Comparison of ENCODE assay signal across 19 mouse cellular contexts in genomic region chr7:76551860-76552259, GRCm38 (mm10).
"Had no signal": no experiment of that assay in that cellular context is flagged by ENCODE, and none has a peak within 500 bp of the region (broad histone marks: within the 10 kb centered on the region; RNA-seq: fewer than 3 reads in every experiment).

No protein-coding gene starts in this region.

- H3K36me3 ChIP-seq: liver, embryonic 13.5 days; midbrain, embryonic 12.5 days; midbrain, embryonic 15.5 days; neural tube, embryonic 12.5 days; neural tube, embryonic 15.5 days had no signal

- H3K9me3 ChIP-seq: liver, embryonic 13.5 days; midbrain, embryonic 12.5 days; midbrain, embryonic 15.5 days; neural tube, embryonic 12.5 days; neural tube, embryonic 15.5 days had no signal

- DNase-seq: kidney, adult 18-20 months; kidney, postnatal 36 days; layer of hippocampus, postnatal 36 days; liver, embryonic 13.5 days; lung, adult 2 months; lung, postnatal 14 days; lung, postnatal 4 days; right cerebral cortex, adult 18-20 months; right cerebral cortex, postnatal 14 days; right cerebral cortex, postnatal 4 days; thymus, adult 2 months; thymus, postnatal 14 days; thymus, postnatal 4 days had no signal

- H3K4me3 ChIP-seq: left cerebral cortex, adult 2 months; liver, embryonic 13.5 days; midbrain, embryonic 12.5 days; midbrain, embryonic 15.5 days; neural tube, embryonic 12.5 days; neural tube, embryonic 15.5 days had no signal

- H3K4me1 ChIP-seq: liver, embryonic 13.5 days; midbrain, embryonic 12.5 days; midbrain, embryonic 15.5 days; neural tube, embryonic 12.5 days; neural tube, embryonic 15.5 days had no signal

- H3K27me3 ChIP-seq: liver, embryonic 13.5 days; midbrain, embryonic 12.5 days; midbrain, embryonic 15.5 days; neural tube, embryonic 12.5 days; neural tube, embryonic 15.5 days had no signal

- H3K9ac ChIP-seq: liver, embryonic 13.5 days; midbrain, embryonic 12.5 days; midbrain, embryonic 15.5 days; neural tube, embryonic 12.5 days; neural tube, embryonic 15.5 days had no signal

- ATAC-seq: midbrain, embryonic 15.5 days had no signal

- H3K4me2 ChIP-seq: liver, embryonic 13.5 days; midbrain, embryonic 12.5 days; midbrain, embryonic 15.5 days; neural tube, embryonic 12.5 days; neural tube, embryonic 15.5 days had no signal

- H3K27ac ChIP-seq: left cerebral cortex, adult 2 months; liver, embryonic 13.5 days; midbrain, embryonic 12.5 days; midbrain, embryonic 15.5 days; neural tube, embryonic 12.5 days; neural tube, embryonic 15.5 days; stomach, postnatal 0 days had no signal
